Mouse (Mus musculus): Measurements from ENCODE around the gene Ehbp1.

DNA sequence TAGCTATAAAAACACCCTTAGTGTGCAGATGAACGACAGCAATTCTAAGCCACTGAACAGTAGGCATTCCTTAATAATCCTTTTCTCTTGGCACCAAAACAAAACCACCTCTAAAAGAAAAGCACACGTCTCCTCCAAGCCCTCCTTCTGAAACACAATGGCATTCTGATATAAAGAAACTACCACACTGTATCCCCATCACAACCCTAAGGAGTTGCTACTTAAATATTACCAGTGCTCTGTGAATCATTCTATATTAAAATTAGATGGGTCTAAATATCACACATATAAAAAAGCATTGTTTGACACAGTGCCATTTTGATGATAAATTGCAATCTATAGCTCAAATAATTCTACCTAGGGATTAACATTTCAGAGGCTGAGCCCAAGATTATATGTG lies 135.9 kb downstream of the Ehbp1 start:
- TF ChIP-seq SMC3 (IDR thresholded peaks at IDR 0.05; ENCODE audit: low read depth, low read length) (no peak), MAFK (IDR thresholded peaks at IDR 0.05; ENCODE audit: insufficient replicate concordance, low read length) (no peak), MYC (IDR thresholded peaks at IDR 0.05; ENCODE audit: low read depth, low read length) (no peak), CTCF (conservative IDR thresholded peaks at IDR 0.05 in 1 of 2, IDR thresholded peaks at IDR 0.05 in 1 of 2; ENCODE audit: low read depth in 2 of 2, low read length in 2 of 2) (no peak), EP300 (IDR thresholded peaks at IDR 0.05; ENCODE audit: low read length) (no peak), RAD21 (IDR thresholded peaks at IDR 0.05; ENCODE audit: low read depth, low read length) (no peak), MEF2A (IDR thresholded peaks at IDR 0.05; ENCODE audit: borderline replicate concordance, low read depth, low read length) (no peak), HCFC1 (IDR thresholded peaks at IDR 0.05; ENCODE audit: low read depth, low read length) (no peak), GABPA (IDR thresholded peaks at IDR 0.05; ENCODE audit: insufficient replicate concordance, low read depth, low read length) (no peak), ZC3H11A (IDR thresholded peaks at IDR 0.05; ENCODE audit: low read depth, low read length) (no peak), ZKSCAN1 (IDR thresholded peaks at IDR 0.05; ENCODE audit: borderline replicate concordance, low read depth, low read length) (no peak), POLR2AphosphoS2 (IDR thresholded peaks at IDR 0.05; ENCODE audit: low read depth, low read length) (no peak), E2F4 (IDR thresholded peaks at IDR 0.05; ENCODE audit: insufficient replicate concordance, low read depth, low read length) (no peak)

Data from CH12.LX (cell line).